Comparison of ENCODE assay signal across 8 mouse cellular contexts in genomic region chr2:157565446-157565845, GRCm38 (mm10). TPM values are rescaled to one million over a fixed set of nuclear protein-coding genes. Genes with fewer than 3 reads are reported as not detected.
DNase-seq lines count a peak whose midpoint lies in the region; ATAC-seq lines count a peak whose summit lies in the region.

No protein-coding gene starts in this region.

- H3K36me3 ChIP-seq in heart, embryonic 14.5 days (ENCODE audit: control insufficient read depth, insufficient read depth, low read length), result peaks cover 19% of the 10 kb centered on the region
- peaks cover 29% of the 10 kb centered on the region for H3K36me3 ChIP-seq in hindbrain, embryonic 14.5 days (replicated peaks; ENCODE audit: control insufficient read depth, insufficient read depth)

- intact Hi-C loops in heart, postnatal 25 days (cut with DNase I), result no loop called here

- 3% methylated on average over 13 of the region's 13 CpGs for WGBS in heart, embryonic 14.5 days
- WGBS in hindbrain, embryonic 14.5 days, result 7% methylated on average over 13 of the region's 13 CpGs

- DNase-seq in heart, postnatal 25 days (ENCODE audit: low spot score), result no peak
- DNase-seq in R1 (ENCODE audit: low read depth, low spot score), result peak; percentile 38
- no peak for DNase-seq in hindbrain, embryonic 14.5 days (ENCODE audit: low spot score)
- peak; percentile 57 for DNase-seq in lung, postnatal 25 days (ENCODE audit: low spot score)
- no peak for DNase-seq in right cerebral cortex, postnatal 36 days (ENCODE audit: low spot score in 2 of 2)
- DNase-seq in layer of hippocampus, postnatal 36 days, result no peak
- DNase-seq in spleen, postnatal 4 days (ENCODE audit: low spot score in 2 of 2), result no peak

- no peak for ATAC-seq in heart, embryonic 14.5 days (ENCODE audit: insufficient number of reproducible peaks, insufficient read depth, low FRiP score, low read depth)
- no peak for ATAC-seq in hindbrain, embryonic 14.5 days (ENCODE audit: low FRiP score)

- peak overlapping the region; percentile 65 to 84 for H3K27ac ChIP-seq in heart, embryonic 14.5 days (replicated peaks in 1 of 2; ENCODE audit: control insufficient read depth in 1 of 2, insufficient read depth in 1 of 2, low read depth in 2 of 2, low read length in 2 of 2)
- peak overlapping the region; percentile 90 for H3K27ac ChIP-seq in hindbrain, embryonic 14.5 days

- peak overlapping the region; percentile 97 for H3K9ac ChIP-seq in heart, embryonic 14.5 days (ENCODE audit: low read length)
- H3K9ac ChIP-seq in hindbrain, embryonic 14.5 days, result peak overlapping the region; percentile 99

- H3K4me2 ChIP-seq in heart, embryonic 14.5 days (ENCODE audit: low read length), result peak overlapping the region; percentile 91
- peak overlapping the region; percentile 74 for H3K4me2 ChIP-seq in hindbrain, embryonic 14.5 days (replicated peaks)

- peaks cover 2 to 17% of the 10 kb centered on the region in 2 experiments; a peak in 3 of 4 replicates for H3K4me1 ChIP-seq in heart, embryonic 14.5 days (ENCODE audit: control insufficient read depth in 2 of 2, insufficient read depth in 2 of 2, low read length in 2 of 2)
- peaks cover 31% of the 10 kb centered on the region for H3K4me1 ChIP-seq in hindbrain, embryonic 14.5 days (replicated peaks; ENCODE audit: control insufficient read depth, insufficient read depth, low read length)

- H3K9me3 ChIP-seq in heart, embryonic 14.5 days (ENCODE audit: control insufficient read depth, low read length), result peaks cover 15% of the 10 kb centered on the region
- peaks cover 21% of the 10 kb centered on the region for H3K9me3 ChIP-seq in hindbrain, embryonic 14.5 days (ENCODE audit: control insufficient read depth, low read length)

- peak overlapping the region; percentile 74 to 98 for H3K4me3 ChIP-seq in heart, embryonic 14.5 days (ENCODE audit: control insufficient read depth in 1 of 2, insufficient read depth in 1 of 2, low read depth in 1 of 2, low read length in 2 of 2)
- H3K4me3 ChIP-seq in hindbrain, embryonic 14.5 days (replicated peaks; ENCODE audit: low read length), result peak overlapping the region; percentile 99

- H3K27me3 ChIP-seq in heart, embryonic 14.5 days (ENCODE audit: control insufficient read depth, insufficient read depth, low read length), result no peaks in the 10 kb centered on the region
- H3K27me3 ChIP-seq in hindbrain, embryonic 14.5 days (ENCODE audit: control insufficient read depth, insufficient read depth, low read length), result no peaks in the 10 kb centered on the region

RNA-seq across cellular contexts. Expression of gene Nnat, which starts 5.6 kb away (rescaled TPM):
- polyA plus RNA-seq in heart, embryonic 14.5 days (2014; fragmentation: Nextera tagmentation; extraction: Ambion mirVana), result 34.0 and 71.8 TPM in 2 replicates
- total RNA-seq in heart, postnatal 25 days (2021), result 1 to 10 TPM in 1 of 2 experiments, under 1 TPM in 1; 0.29 to 1.4 TPM
- 4,569 and 4,588 TPM in 2 replicates for polyA plus RNA-seq in hindbrain, embryonic 14.5 days (2014; fragmentation: Nextera tagmentation; extraction: Ambion mirVana)
- total RNA-seq in layer of hippocampus, postnatal 36 days (2021), result 100 to 1,000 TPM; 539 to 601 TPM

RNA-seq across cellular contexts. Expression of gene Blcap, which starts 5.6 kb away (rescaled TPM):
- 41.0 and 41.6 TPM in 2 replicates for polyA plus RNA-seq in heart, embryonic 14.5 days (2014; fragmentation: Nextera tagmentation; extraction: Ambion mirVana)
- 10 to 100 TPM; 51.8 to 54.9 TPM for total RNA-seq in heart, postnatal 25 days (2021)
- polyA plus RNA-seq in hindbrain, embryonic 14.5 days (2014; fragmentation: Nextera tagmentation; extraction: Ambion mirVana), result 285 and 323 TPM in 2 replicates
- total RNA-seq in layer of hippocampus, postnatal 36 days (2021), result 100 to 1,000 TPM; 117 to 137 TPM

Comparison
In these comparisons a context has a peak if more than half of its experiments do, and no peak if none do; other contexts are left out.
1. DNase-seq: peak in R1 (single experiment) and lung, postnatal 25 days (single experiment); none in heart, postnatal 25 days (single experiment), hindbrain, embryonic 14.5 days (single experiment), right cerebral cortex, postnatal 36 days (0 of 2), layer of hippocampus, postnatal 36 days (0 of 2) and spleen, postnatal 4 days (0 of 2).
2. RNA of gene Nnat, which starts 5.6 kb away (total RNA-seq): 539 to 601 TPM in layer of hippocampus, postnatal 36 days; 0.29 to 1.4 TPM in heart, postnatal 25 days; every median in the first group is over 100 times any median in the second.